8 mouse cellular contexts compared by ENCODE assay signal in the genomic region with DNA sequence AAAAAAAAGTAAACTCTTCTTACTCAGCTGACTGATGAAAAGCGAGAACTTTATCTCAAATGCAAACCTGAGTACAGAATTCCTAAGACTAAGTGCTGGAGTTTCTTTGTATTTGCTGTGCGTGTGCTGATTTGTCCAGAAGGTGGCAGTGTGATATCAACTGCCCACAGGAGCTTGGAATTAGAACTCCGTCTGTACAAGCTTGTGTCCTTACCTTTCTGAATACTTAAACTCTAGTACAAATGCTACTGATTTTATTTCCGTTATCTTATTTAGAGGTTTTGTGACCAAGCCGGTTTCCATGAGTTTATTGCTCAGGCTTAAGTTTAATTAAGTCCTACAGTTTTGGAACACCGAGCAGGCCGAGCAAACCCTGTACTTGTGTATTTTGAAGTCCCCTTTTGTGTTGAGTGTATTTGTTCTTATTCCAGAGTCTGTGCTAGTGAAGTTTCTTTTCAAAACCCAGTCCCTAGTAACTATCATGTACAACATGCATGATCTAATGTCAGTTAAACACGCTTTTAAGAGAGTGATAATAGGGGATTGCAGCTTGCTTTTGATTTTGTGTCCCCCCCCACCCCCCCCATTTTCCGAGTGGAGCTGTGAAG.
DNase-seq lines count a peak whose midpoint lies in the region; ATAC-seq lines count a peak whose summit lies in the region.
"Had no signal": no experiment of that assay in that cellular context is flagged by ENCODE, and none has a peak within 500 bp of the region (broad histone marks: within the 10 kb centered on the region; RNA-seq: fewer than 3 reads in every experiment).

No protein-coding gene starts in this region.

- H3K27ac ChIP-seq in hindbrain, embryonic 12.5 days: 0 out of 2 replicates have a peak overlapping the region, but pooled peaks have one; percentile 23
- H3K27ac ChIP-seq: macrophage had no signal

- no peak overlapping the region for H3K4me3 ChIP-seq in hindbrain, embryonic 12.5 days

- 30% methylated on average over 9 of the region's 9 CpGs for WGBS in hindbrain, embryonic 12.5 days

- H3K9ac ChIP-seq in hindbrain, embryonic 12.5 days: no peak overlapping the region

- no peaks in the 10 kb centered on the region for H3K36me3 ChIP-seq in hindbrain, embryonic 12.5 days

- peak; percentile 60 for ATAC-seq in hindbrain, embryonic 12.5 days (ENCODE audit: low FRiP score)
- peak; percentile 82 for ATAC-seq in megakaryocyte progenitor cell, adult 5-6 weeks (replicated peaks; ENCODE audit: poor library complexity)

- peak overlapping the region; percentile 39 for H3K4me2 ChIP-seq in hindbrain, embryonic 12.5 days (replicated peaks)

- peaks cover 8% of the 10 kb centered on the region for H3K4me1 ChIP-seq in hindbrain, embryonic 12.5 days

- no peaks in the 10 kb centered on the region for H3K9me3 ChIP-seq in hindbrain, embryonic 12.5 days (replicated peaks)

- H3K27me3 ChIP-seq in hindbrain, embryonic 12.5 days: no peaks in the 10 kb centered on the region

- peak; percentile 41 for DNase-seq in MEL-GATA-1-ER (ENCODE audit: extremely low read depth, low read depth)
- peak; percentile 49 for DNase-seq in adrenal gland, postnatal 36 days
- peak; percentile 1 for DNase-seq in fat pad, adult 2 months (ENCODE audit: extremely low read depth, low read depth, low spot score)
- DNase-seq in layer of hippocampus, adult 9-11 months: peak; percentile 28
- peak; percentile 50 for DNase-seq in right cerebral cortex, postnatal 25 days
